Mouse (Mus musculus) G1E-ER4 (cell line): ENCODE results near the gene Fut7. TPM values are rescaled to one million over a fixed set of nuclear protein-coding genes. Genes with fewer than 3 reads are reported as not detected.

Experiments
- GATA1 ChIP-seq: IDR thresholded peaks from one replicate; pipeline ENCODE4 v1.8.0; 2012; ENCODE audit warnings: low read length, inconsistent platforms
- polyA plus RNA-seq: library from polyadenylated mRNA; stranded (reverse); fragments of >175 nt; gene quantifications from 2 replicates; pipeline ENCODE4 v1.2.3, GENCODE M21; 2012

Gene Fut7
- polyA plus RNA-seq, 1 experiment, result not detected

- TF ChIP-seq GATA1, result no peak
Observed at GRCm38 (mm10) chr2:25465816-25466635, 43.0 kb downstream of the Fut7 start.

- TF ChIP-seq GATA1, result no peak
Observed at GRCm38 (mm10) chr2:25467606-25468303, 44.7 kb downstream of the Fut7 start.

- no peak for TF ChIP-seq GATA1
Observed at GRCm38 (mm10) chr2:25468962-25469915, 46.2 kb downstream of the Fut7 start.

GRCm38 (mm10) chr2:25469969-25470368 lies 46.9 kb downstream of the Fut7 start, which contains the start of gene Ptgds:
Gene Ptgds (minus strand): TSS chr2:25470046.
- TF ChIP-seq GATA1, result no peak

- no peak for TF ChIP-seq GATA1
Observed at GRCm38 (mm10) chr2:25472550-25472949, 49.5 kb downstream of the Fut7 start.

Other genes with a start within 250 kb of the Fut7 start
- gene Nrarp, start 242.5 kb upstream of the Fut7 start, polyA plus RNA-seq, result not detected in 2 replicates
- 9.9 and 11.1 TPM in 2 replicates for gene Tor4a, start 226.4 kb upstream of the Fut7 start, polyA plus RNA-seq
- gene Nelfb, start 211.8 kb upstream of the Fut7 start, polyA plus RNA-seq, result 26.4 and 34.1 TPM in 2 replicates
- gene Stpg3, start 208.6 kb upstream of the Fut7 start, polyA plus RNA-seq, result not detected in 2 replicates
- gene Fam166a, start 204.5 kb upstream of the Fut7 start, polyA plus RNA-seq, result 0.09 TPM in 1 of 2 replicates, not detected in the other
- gene Tubb4b, start 198.6 kb upstream of the Fut7 start, polyA plus RNA-seq, result 462 and 587 TPM in 2 replicates
- gene Slc34a3, start 188.9 kb upstream of the Fut7 start, polyA plus RNA-seq, result not detected in 2 replicates
- gene Rnf224, start 186.5 kb upstream of the Fut7 start, polyA plus RNA-seq, result 0.04 and 0.10 TPM in 2 replicates
- 23.1 and 29.3 TPM in 2 replicates for gene Rnf208, start 181.0 kb upstream of the Fut7 start, polyA plus RNA-seq
- not detected in 2 replicates for gene Cysrt1, start 180.8 kb upstream of the Fut7 start, polyA plus RNA-seq
- gene AL732309.1, start 176.4 kb upstream of the Fut7 start, polyA plus RNA-seq, result 0.97 and 2.3 TPM in 2 replicates
- gene Tmem203, start 167.8 kb upstream of the Fut7 start, polyA plus RNA-seq, result 11.3 and 16.5 TPM in 2 replicates
- 56.1 and 69.7 TPM in 2 replicates for gene Tprn, start 160.6 kb upstream of the Fut7 start, polyA plus RNA-seq
- gene Ssna1, start 150.8 kb upstream of the Fut7 start, polyA plus RNA-seq, result 196 and 198 TPM in 2 replicates
- gene Anapc2, start 150.8 kb upstream of the Fut7 start, polyA plus RNA-seq, result 25.4 and 26.3 TPM in 2 replicates
- not detected in 2 replicates for gene Tmem210, start 135.1 kb upstream of the Fut7 start, polyA plus RNA-seq
- gene Lrrc26, start 133.4 kb upstream of the Fut7 start, polyA plus RNA-seq, result not detected in 2 replicates
- gene Grin1, start 104.1 kb upstream of the Fut7 start, polyA plus RNA-seq, result 0.09 and 0.18 TPM in 2 replicates
- 18.5 and 26.0 TPM in 2 replicates for gene Man1b1, start 90.9 kb upstream of the Fut7 start, polyA plus RNA-seq
- 5.0 and 7.6 TPM in 2 replicates for gene Dpp7, start 66.9 kb upstream of the Fut7 start, polyA plus RNA-seq
- 36.3 and 46.3 TPM in 2 replicates for gene Uap1l1, start 57.6 kb upstream of the Fut7 start, polyA plus RNA-seq
- gene Sapcd2, start 50.9 kb upstream of the Fut7 start, polyA plus RNA-seq, result 139 and 187 TPM in 2 replicates
- gene Entpd2, start 27.4 kb upstream of the Fut7 start, polyA plus RNA-seq, result not detected in 2 replicates
- not detected in 2 replicates for gene Npdc1, start 23.9 kb upstream of the Fut7 start, polyA plus RNA-seq
- 9.2 and 9.9 TPM in 2 replicates for gene Abca2, start 5.4 kb downstream of the Fut7 start, polyA plus RNA-seq
- gene Clic3, start 33.6 kb downstream of the Fut7 start, polyA plus RNA-seq, result not detected in 2 replicates
- 39.7 and 40.3 TPM in 2 replicates for gene Paxx, start 37.8 kb downstream of the Fut7 start, polyA plus RNA-seq
- not detected in 2 replicates for gene Ptgds, start 46.8 kb downstream of the Fut7 start, polyA plus RNA-seq
- gene Lcn12, start 70.6 kb downstream of the Fut7 start, polyA plus RNA-seq, result not detected in 2 replicates
- 25.8 and 49.8 TPM in 2 replicates for gene Fbxw5, start 77.5 kb downstream of the Fut7 start, polyA plus RNA-seq
- 0.08 and 0.18 TPM in 2 replicates for gene C8g, start 78.5 kb downstream of the Fut7 start, polyA plus RNA-seq
- gene Traf2, start 123.7 kb downstream of the Fut7 start, polyA plus RNA-seq, result 5.5 and 9.3 TPM in 2 replicates
- gene Edf1, start 134.6 kb downstream of the Fut7 start, polyA plus RNA-seq, result 682 and 940 TPM in 2 replicates
- 0.52 and 0.69 TPM in 2 replicates for gene Mamdc4, start 151.6 kb downstream of the Fut7 start, polyA plus RNA-seq
- 3.2 and 4.9 TPM in 2 replicates for gene Phpt1, start 152.0 kb downstream of the Fut7 start, polyA plus RNA-seq
- gene Ajm1, start 158.5 kb downstream of the Fut7 start, polyA plus RNA-seq, result 0.09 and 0.13 TPM in 2 replicates
- gene Rabl6, start 185.3 kb downstream of the Fut7 start, polyA plus RNA-seq, result 86.8 and 89.3 TPM in 2 replicates
- gene Ccdc183, start 194.4 kb downstream of the Fut7 start, polyA plus RNA-seq, result not detected in 2 replicates
- not detected in 2 replicates for gene Tmem141, start 198.7 kb downstream of the Fut7 start, polyA plus RNA-seq
- not detected in 2 replicates for gene Fcna, start 204.8 kb downstream of the Fut7 start, polyA plus RNA-seq
- not detected in 2 replicates for gene Lcn8, start 229.9 kb downstream of the Fut7 start, polyA plus RNA-seq
- not detected in 2 replicates for gene Lcn5, start 234.7 kb downstream of the Fut7 start, polyA plus RNA-seq